Mouse (Mus musculus): ENCODE data around the gene Maff.

- no peak for TF ChIP-seq CTCF (IDR thresholded peaks at IDR 0.05; ENCODE audit: extremely low read depth, insufficient read length, insufficient replicate concordance, low read depth, low read length)
- no peak for TF ChIP-seq POLR2A (IDR thresholded peaks at IDR 0.05; ENCODE audit: low read depth, low read length)
These were observed 11.3 kb upstream of the Maff start for GRCm38 (mm10) chr15:79335061-79335655.

Measured in small intestine, adult 2 months (tissue).